Mouse (Mus musculus) MEL (cell line): Measurements from ENCODE around the gene Tulp1. TPM values are rescaled to one million over a fixed set of nuclear protein-coding genes. Genes with fewer than 3 reads are reported as not detected.
"Not testable (repeated sequence)": the region's sequence is repeated elsewhere in the genome, so short reads cannot be mapped to it uniquely, and the experiment has no call there.

Source experiments
- DNase-seq: peaks from one replicate; pipeline ENCODE4 v3.0.0; 2011; ENCODE audit warnings: low read depth, low spot score
- H3K27ac ChIP-seq: 2 replicates; pipeline ENCODE4 v1.5.1; 2012; ENCODE audit warnings: low read depth, mild to moderate bottlenecking, control low read depth, low read length, moderate library complexity; ENCODE audit not compliant: control insufficient read depth
- H3K27me3 ChIP-seq, 2 experiments: fragments of 150-350 bp in 1 of 2; sonication (generic) in 1 of 2; 2 replicates each; pipeline ENCODE4 v1.6.1; 2012; ENCODE audit warnings: low read length in 2 of 2, mild to moderate bottlenecking in 2 of 2, improper control_type of control experiment in 1 of 2, moderate library complexity in 1 of 2; ENCODE audit not compliant: insufficient read depth in 2 of 2, control insufficient read depth in 1 of 2
- H3K36me3 ChIP-seq, 2 experiments: 2 replicates each; pipeline ENCODE4 v1.6.1; 2012 to 2014; ENCODE audit warnings: low read length in 2 of 2, improper control_type of control experiment in 1 of 2, inconsistent platforms in 1 of 2, mild to moderate bottlenecking in 1 of 2; ENCODE audit not compliant: insufficient read depth in 2 of 2, control insufficient read depth in 1 of 2
- H3K4me1 ChIP-seq, 2 experiments: fragments of 150-350 bp in 1 of 2; sonication (generic) in 1 of 2; 2 replicates each; pipeline ENCODE4 v1.6.1; 2012; ENCODE audit warnings: low read length in 2 of 2, improper control_type of control experiment in 1 of 2, mild to moderate bottlenecking in 1 of 2; ENCODE audit not compliant: insufficient read depth in 2 of 2, control insufficient read depth in 1 of 2
- H3K4me3 ChIP-seq, 2 experiments: fragments of 150-350 bp in 1 of 2; sonication (generic) in 1 of 2; 2 replicates each; pipeline ENCODE4 v1.5.1; 2012; ENCODE audit warnings: low read depth in 2 of 2, low read length in 2 of 2, mild to moderate bottlenecking in 2 of 2, moderate library complexity in 2 of 2, control low read depth in 1 of 2, improper control_type of control experiment in 1 of 2; ENCODE audit not compliant: control insufficient read depth in 1 of 2, insufficient read depth in 1 of 2
- H3K79me2 ChIP-seq: 2 replicates; pipeline ENCODE4 v1.6.1; 2012; ENCODE audit warnings: mild to moderate bottlenecking, low read length, moderate library complexity; ENCODE audit not compliant: control insufficient read depth, poor library complexity, insufficient read depth
- H3K9ac ChIP-seq: 2 replicates; pipeline ENCODE4 v1.6.1; 2012; ENCODE audit warnings: low read depth, mild to moderate bottlenecking, control low read depth, low read length, moderate library complexity; ENCODE audit not compliant: control insufficient read depth, poor library complexity, severe bottlenecking
- H3K9me3 ChIP-seq: fragments of 150-350 bp; sonication (generic); replicated peaks from 2 replicates; pipeline ENCODE4 v1.6.1; 2012; ENCODE audit warnings: mild to moderate bottlenecking, low read length, improper control_type of control experiment, moderate library complexity; ENCODE audit not compliant: insufficient read depth
- CTCF ChIP-seq, 3 experiments: IDR thresholded peaks in 2 of 3; conservative IDR thresholded peaks in 1 of 3; 2 replicates each; pipeline ENCODE4 v1.5.1; 2011 to 2012; ENCODE audit warnings: low read length in 3 of 3, low read depth in 2 of 3, mild to moderate bottlenecking in 2 of 3, improper control_type of control experiment in 1 of 3, inconsistent platforms in 1 of 3, mixed read lengths in 1 of 3, moderate library complexity in 1 of 3; ENCODE audit not compliant: control insufficient read depth in 1 of 3, insufficient read depth in 1 of 3, poor library complexity in 1 of 3, severe bottlenecking in 1 of 3
- EP300 ChIP-seq, 2 experiments: IDR thresholded peaks; 2 replicates each; pipeline ENCODE4 v1.6.1; 2011; ENCODE audit warnings: improper control_type of control experiment in 2 of 2, low read length in 2 of 2, low read depth in 1 of 2, mild to moderate bottlenecking in 1 of 2
- MAFK ChIP-seq: IDR thresholded peaks from 2 replicates; pipeline ENCODE4 v1.6.1; 2011; ENCODE audit warnings: low read depth, mild to moderate bottlenecking, low read length, improper control_type of control experiment, borderline replicate concordance
- MAX ChIP-seq: IDR thresholded peaks from 2 replicates; pipeline ENCODE4 v1.6.1; 2011; ENCODE audit warnings: low read length, improper control_type of control experiment
- MEF2A ChIP-seq: IDR thresholded peaks from 2 replicates; pipeline ENCODE4 v1.6.1; 2014; ENCODE audit warnings: low read depth, mild to moderate bottlenecking, inconsistent platforms, low read length, improper control_type of control experiment; ENCODE audit not compliant: poor library complexity, insufficient replicate concordance, severe bottlenecking; ENCODE audit errors: extremely low read depth
- NELFE ChIP-seq: IDR thresholded peaks from 2 replicates; pipeline ENCODE4 v1.6.1; 2011; ENCODE audit warnings: low read depth, low read length, improper control_type of control experiment
- POLR2A ChIP-seq, 2 experiments: IDR thresholded peaks; 2 replicates each; pipeline ENCODE4 v1.6.1; 2011 to 2012; ENCODE audit warnings: low read length in 2 of 2, mild to moderate bottlenecking in 2 of 2, control low read depth in 1 of 2, improper control_type of control experiment in 1 of 2, low read depth in 1 of 2, moderate library complexity in 1 of 2; ENCODE audit not compliant: control insufficient read depth in 1 of 2, insufficient read depth in 1 of 2, poor library complexity in 1 of 2
- RAD21 ChIP-seq: IDR thresholded peaks from 2 replicates; pipeline ENCODE4 v1.6.1; 2011; ENCODE audit warnings: mild to moderate bottlenecking, low read depth, low read length, improper control_type of control experiment
- SIN3A ChIP-seq: IDR thresholded peaks from 2 replicates; pipeline ENCODE4 v1.6.1; 2012; ENCODE audit warnings: low read length, improper control_type of control experiment, inconsistent platforms
- SMC3 ChIP-seq: IDR thresholded peaks from 2 replicates; pipeline ENCODE4 v1.6.1; 2011; ENCODE audit warnings: low read depth, low read length, improper control_type of control experiment
- TAL1 ChIP-seq: IDR thresholded peaks from 2 replicates; pipeline ENCODE4 v1.6.1; 2012; ENCODE audit warnings: mild to moderate bottlenecking, inconsistent platforms, low read length, moderate library complexity, mixed read lengths
- TBP ChIP-seq: IDR thresholded peaks from 2 replicates; pipeline ENCODE4 v1.8.0; 2011; ENCODE audit warnings: low read depth, low read length, improper control_type of control experiment
- TCF12 ChIP-seq: IDR thresholded peaks from 2 replicates; pipeline ENCODE4 v1.6.1; 2014; ENCODE audit warnings: low read depth, mild to moderate bottlenecking, inconsistent platforms, low read length, improper control_type of control experiment, moderate library complexity
- UBTF ChIP-seq: IDR thresholded peaks from 2 replicates; pipeline ENCODE4 v1.6.1; 2012; ENCODE audit warnings: low read depth, mild to moderate bottlenecking, inconsistent platforms, low read length, improper control_type of control experiment, moderate library complexity, borderline replicate concordance; ENCODE audit not compliant: insufficient read depth
- USF1 ChIP-seq: IDR thresholded peaks from 2 replicates; pipeline ENCODE4 v1.6.1; 2014; ENCODE audit warnings: low read depth, mild to moderate bottlenecking, inconsistent platforms, low read length, improper control_type of control experiment, moderate library complexity
- USF2 ChIP-seq, 2 experiments: IDR thresholded peaks; 2 replicates each; pipeline ENCODE4 v1.6.1; 2011 to 2012; ENCODE audit warnings: improper control_type of control experiment in 2 of 2, low read length in 2 of 2, borderline replicate concordance in 1 of 2, inconsistent platforms in 1 of 2, low read depth in 1 of 2, mild to moderate bottlenecking in 1 of 2; ENCODE audit not compliant: insufficient read depth in 1 of 2
- ZKSCAN1 ChIP-seq: IDR thresholded peaks from 2 replicates; pipeline ENCODE4 v1.6.1; 2012; ENCODE audit warnings: low read depth, mild to moderate bottlenecking, inconsistent platforms, low read length, improper control_type of control experiment, moderate library complexity
- polyA plus RNA-seq, 2 experiments: library from polyadenylated mRNA; stranded (reverse) in 1 of 2; unstranded in 1 of 2; fragments of >175 nt in 1 of 2; fragments of >200 nt in 1 of 2; gene quantifications; 2 replicates each; pipeline versions ENCODE4 v1.2.1 to v1.2.4; 2012; ENCODE audit warnings: low replicate concordance in 2 of 2, low read depth in 1 of 2; ENCODE audit not compliant: insufficient read length in 2 of 2, insufficient read depth in 1 of 2, missing spikeins in 1 of 2
- total RNA-seq: library from RNA; depleted of rRNA; stranded (reverse); fragments of 300-350 nt; gene quantifications from 2 replicates; pipeline ENCODE4 v1.2.3, GENCODE M21; 2012

Gene Tulp1
- total and polyA plus RNA-seq, 3 experiments = 0.23 to 2.4 TPM; not detected in 1

DNA sequence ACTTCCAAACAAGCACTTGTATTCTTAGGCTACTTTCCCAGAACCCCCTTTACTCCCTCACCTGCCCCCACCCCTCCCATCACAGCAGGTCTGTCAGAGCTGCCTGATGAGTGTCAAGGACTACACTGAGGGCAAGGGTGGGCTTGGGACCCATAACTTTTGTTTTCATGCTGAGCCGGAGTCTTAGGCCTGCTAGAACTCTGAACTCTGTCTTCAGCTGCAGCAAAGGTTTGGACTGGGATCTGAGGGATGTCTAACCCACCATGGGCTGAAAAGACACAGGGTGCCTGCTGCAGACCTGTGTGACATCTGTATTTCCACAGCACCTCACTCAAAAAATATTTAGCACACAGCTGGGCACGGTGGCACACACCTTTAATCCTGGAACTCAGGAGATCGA lies 38.1 kb downstream of the Tulp1 start:
- H3K27ac ChIP-seq = no peak overlapping the region
- no peaks in the 10 kb centered on the region for H3K27me3 ChIP-seq
- peaks cover 0 to 8% of the 10 kb centered on the region in 2 experiments; a peak in 1 of 4 replicates for H3K4me1 ChIP-seq
- no peak for DNase-seq
- TF ChIP-seq MAFK (no peak), EP300 (IDR thresholded peaks at IDR 0.05; ENCODE audit: low read depth in 1 of 2, low read length in 2 of 2) (no peak), NELFE (no peak), MEF2A (no peak), TBP (no peak), ZKSCAN1 (no peak), UBTF (no peak), SMC3 (no peak), POLR2A (IDR thresholded peaks at IDR 0.05; ENCODE audit: control insufficient read depth in 1 of 2, insufficient read depth in 1 of 2, low read depth in 1 of 2, low read length in 2 of 2, poor library complexity in 1 of 2) (no peak), MAX (no peak)
- TF ChIP-seq, all 39 proteins: peak for 0
- H3K4me3 ChIP-seq = no peak overlapping the region
- peaks cover 5 to 7% of the 10 kb centered on the region in 2 experiments for H3K36me3 ChIP-seq
- H3K9ac ChIP-seq = no peak overlapping the region
- H3K9me3 ChIP-seq = no peaks in the 10 kb centered on the region
- H3K79me2 ChIP-seq = peaks cover 24% of the 10 kb centered on the region

DNA sequence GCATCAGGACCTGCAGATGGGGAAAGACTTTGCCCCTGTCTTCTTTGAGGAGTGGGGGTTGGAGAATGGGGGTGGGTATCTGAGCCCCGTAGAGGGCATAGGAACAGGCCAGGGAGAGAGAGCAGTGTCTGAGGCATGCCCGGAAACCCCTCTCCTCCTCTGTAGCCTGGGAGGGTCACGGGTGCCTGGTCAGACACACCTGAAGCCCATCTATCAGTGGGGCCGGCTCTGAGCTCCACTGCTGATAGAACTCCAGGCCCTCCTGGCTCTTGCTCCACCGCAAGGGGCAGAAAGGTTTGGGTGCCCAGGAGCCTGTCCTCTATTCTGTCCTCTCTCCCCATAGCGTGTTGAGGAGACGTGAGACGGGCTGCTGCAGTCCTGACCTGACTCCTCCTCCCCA lies 39.3 kb downstream of the Tulp1 start:
- Histone ChIP-seq H3K9me3 (no peaks in the 10 kb centered on the region), H3K9ac (no peak overlapping the region), H3K4me1 (peaks cover 0 to 8% of the 10 kb centered on the region in 2 experiments; a peak in 1 of 4 replicates), H3K27ac (no peak overlapping the region), H3K27me3 (no peaks in the 10 kb centered on the region), H3K4me3 (no peak overlapping the region), H3K36me3 (peaks cover 3 to 7% of the 10 kb centered on the region in 2 experiments; a peak in 3 of 4 replicates), H3K79me2 (peaks cover 24% of the 10 kb centered on the region)
- no peak for DNase-seq
- TF ChIP-seq USF1 (no peak), TAL1 (no peak), USF2 (IDR thresholded peaks at IDR 0.05; ENCODE audit: borderline replicate concordance in 1 of 2, insufficient read depth in 1 of 2, low read depth in 1 of 2, low read length in 2 of 2) (no peak), SIN3A (no peak), TCF12 (no peak)

DNA sequence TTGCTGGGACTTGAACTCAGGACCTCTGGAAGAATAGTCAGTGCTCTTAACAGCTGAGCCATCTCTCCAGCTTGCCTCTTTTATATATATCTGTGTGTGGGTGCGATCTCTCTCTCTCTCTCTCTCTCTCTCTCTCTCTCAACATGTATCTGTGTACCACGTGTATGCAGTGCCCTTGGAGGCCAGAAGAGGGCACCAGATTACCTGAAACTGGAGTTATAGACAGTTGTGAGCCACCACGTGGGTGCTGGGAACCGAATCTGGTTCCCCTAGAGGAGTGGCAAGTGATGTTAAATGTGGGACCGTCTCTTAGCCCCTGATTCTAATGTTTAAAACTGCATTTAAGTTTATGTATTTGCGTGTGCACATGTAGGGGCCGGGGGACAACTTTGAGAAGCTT lies 40.6 kb downstream of the Tulp1 start:
- H3K4me3 ChIP-seq, H3K27ac ChIP-seq, H3K9me3 ChIP-seq, H3K36me3 ChIP-seq, H3K9ac ChIP-seq, H3K4me1 ChIP-seq, H3K27me3 ChIP-seq: not testable (repeated sequence)
- peak; percentile 17; the same call in 1 of the 2 replicates for TF ChIP-seq RAD21
- peak; percentile 25; the same call in 1 of the 2 replicates for TF ChIP-seq SMC3
- peak; percentile 39 to 47 (median 44); a peak in 5 of 6 replicates for TF ChIP-seq CTCF (IDR thresholded peaks at IDR 0.05 in 2 of 3, conservative IDR thresholded peaks at IDR 0.05 in 1 of 3; ENCODE audit: control insufficient read depth in 1 of 3, insufficient read depth in 1 of 3, low read depth in 2 of 3, low read length in 3 of 3, poor library complexity in 1 of 3, severe bottlenecking in 1 of 3)
- H3K79me2 ChIP-seq = peaks cover 14% of the 10 kb centered on the region
- peak; percentile 67 for DNase-seq
